Comparison of ENCODE assay signal across 12 mouse cellular contexts in genomic region chr2:76525645-76526044, GRCm38 (mm10).
"Had no signal": no experiment of that assay in that cellular context is flagged by ENCODE, and none has a peak within 500 bp of the region (broad histone marks: within the 10 kb centered on the region; RNA-seq: fewer than 3 reads in every experiment).

No protein-coding gene starts in this region.

- H3K9ac ChIP-seq: limb, embryonic 12.5 days; lung, embryonic 15.5 days; neural tube, embryonic 15.5 days had no signal

- H3K4me2 ChIP-seq: limb, embryonic 12.5 days; lung, embryonic 15.5 days; neural tube, embryonic 15.5 days had no signal

- DNase-seq: kidney, adult 18-20 months; kidney, postnatal 10 days; kidney, postnatal 4 days; right cerebral cortex, adult 18-20 months; right cerebral cortex, postnatal 25 days; thymus, adult 18-20 months; thymus, postnatal 14 days had no signal

- H3K4me3 ChIP-seq: layer of hippocampus, adult 2 months; limb, embryonic 12.5 days; lung, embryonic 15.5 days; myocyte; neural tube, embryonic 15.5 days had no signal

- H3K27ac ChIP-seq: layer of hippocampus, adult 2 months; limb, embryonic 12.5 days; lung, embryonic 15.5 days; neural tube, embryonic 15.5 days had no signal

- H3K4me1 ChIP-seq: limb, embryonic 12.5 days; neural tube, embryonic 15.5 days had no signal

- H3K36me3 ChIP-seq: limb, embryonic 12.5 days; lung, embryonic 15.5 days; neural tube, embryonic 15.5 days had no signal

- H3K27me3 ChIP-seq: limb, embryonic 12.5 days; lung, embryonic 15.5 days; neural tube, embryonic 15.5 days had no signal

- H3K9me3 ChIP-seq: limb, embryonic 12.5 days; lung, embryonic 15.5 days; neural tube, embryonic 15.5 days had no signal
